Mouse (Mus musculus): Measurements from ENCODE around the gene Leprot.

- no peak for TF ChIP-seq CTCF (IDR thresholded peaks at IDR 0.05)
- no peak for TF ChIP-seq EP300 (IDR thresholded peaks at IDR 0.05; ENCODE audit: insufficient read depth, low read depth, low read length)
- no peak for TF ChIP-seq POLR2A (IDR thresholded peaks at IDR 0.05; ENCODE audit: insufficient read depth, low read depth, low read length)
These were observed 53.5 kb downstream of the Leprot start for GRCm38 (mm10) chr4:101700892-101701640.

All from heart, adult 2 months (tissue).